Mouse (Mus musculus): ENCODE data around the gene Eid2.
"Not testable (repeated sequence)": the region's sequence is repeated elsewhere in the genome, so short reads cannot be mapped to it uniquely, and the experiment has no call there.

GRCm38 (mm10) chr7:28227421-28227820, 40.3 kb upstream of the Eid2 start:
- not testable (repeated sequence) for TF ChIP-seq CTCF (IDR thresholded peaks at IDR 0.05; ENCODE audit: control insufficient read depth, insufficient read depth, low read length); POLR2A (IDR thresholded peaks at IDR 0.05; ENCODE audit: borderline replicate concordance, control insufficient read depth, low read depth, low read length)
